Mouse (Mus musculus): Measurements from ENCODE around the gene Eml5. TPM values are rescaled to one million over a fixed set of nuclear protein-coding genes. Genes with fewer than 3 reads are reported as not detected.

Eml5 gene
- polyA plus RNA-seq, 1 experiment from 2014 or later, result 3.3 TPM

DNA sequence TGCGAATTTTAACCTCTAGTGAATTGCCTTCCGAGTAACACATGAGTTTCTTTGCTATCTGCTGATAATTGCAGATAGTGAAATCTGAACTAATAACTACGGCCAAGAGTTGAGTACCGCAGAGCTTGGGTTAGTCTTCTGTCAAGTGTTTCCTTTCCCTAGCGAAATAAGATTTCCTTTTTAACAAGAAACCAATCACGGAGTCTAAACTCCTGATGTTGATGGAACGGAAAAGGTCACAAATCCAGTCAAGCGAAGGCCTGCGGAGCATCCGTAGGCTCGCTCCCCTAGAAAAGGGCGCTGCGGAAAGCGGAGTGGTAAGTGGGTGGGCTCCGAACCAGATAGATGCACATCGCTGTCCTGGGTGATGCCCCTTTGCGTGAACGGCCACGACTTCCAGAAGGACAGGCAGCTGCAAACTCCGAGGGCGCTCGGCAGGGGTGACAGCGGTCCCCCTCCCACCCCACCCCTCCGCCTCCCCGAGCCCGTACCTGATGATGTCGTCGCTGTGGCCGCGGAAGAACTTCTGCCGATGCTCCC lies 873 bp downstream of the Eml5 start:
- Histone ChIP-seq H3K27ac (replicated peaks; ENCODE audit: low read depth, low read length) (no peak overlapping the region), H3K4me2 (ENCODE audit: low read depth, low read length) (peak overlapping the region; percentile 90), H3K4me1 (ENCODE audit: control insufficient read depth, insufficient read depth, low read length) (no peaks in the 10 kb centered on the region), H3K9ac (replicated peaks; ENCODE audit: low read length) (peak overlapping the region; percentile 65), H3K36me3 (replicated peaks; ENCODE audit: control insufficient read depth, insufficient read depth, low read depth, low read length) (no peaks in the 10 kb centered on the region), H3K27me3 (ENCODE audit: control insufficient read depth, insufficient read depth, low read length) (no peaks in the 10 kb centered on the region; the same call in none of the 2 replicates), H3K9me3 (replicated peaks; ENCODE audit: control insufficient read depth, low read length) (no peaks in the 10 kb centered on the region), H3K4me3 (ENCODE audit: low read depth, low read length) (peak overlapping the region; percentile 73)
- DNase-seq (ENCODE audit: low spot score), result peak; percentile 30
- 3% methylated on average over 31 of the region's 31 CpGs for WGBS
- ATAC-seq (replicated peaks; ENCODE audit: insufficient number of reproducible peaks, low FRiP score, low TSS enrichment, low read depth), result no peak

DNA sequence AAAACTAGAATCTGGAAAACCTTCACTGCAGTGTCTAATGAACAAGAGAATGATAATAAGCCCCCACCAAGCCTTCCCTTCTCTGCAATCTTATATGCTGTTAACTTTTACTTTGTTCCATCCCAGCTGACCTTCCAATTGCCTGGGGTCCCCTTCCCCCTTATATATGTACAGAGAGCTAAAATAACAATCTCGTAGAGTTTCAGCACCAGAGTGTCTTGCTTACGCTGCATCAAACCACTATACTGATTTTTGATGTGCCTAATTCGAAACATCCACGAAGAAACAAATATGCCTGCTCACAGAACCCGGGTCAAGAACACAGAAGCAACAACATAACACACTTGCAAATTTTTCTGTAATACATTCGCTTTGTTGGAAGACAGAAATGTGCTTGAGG lies 1.6 kb downstream of the Eml5 start:
- no peaks in the 10 kb centered on the region for H3K9me3 ChIP-seq (replicated peaks; ENCODE audit: control insufficient read depth, low read length)
- H3K36me3 ChIP-seq (replicated peaks; ENCODE audit: control insufficient read depth, insufficient read depth, low read depth, low read length), result no peaks in the 10 kb centered on the region
- DNase-seq (ENCODE audit: low spot score), result no peak
- no peak for ATAC-seq (replicated peaks; ENCODE audit: insufficient number of reproducible peaks, low FRiP score, low TSS enrichment, low read depth)
- no peaks in the 10 kb centered on the region for H3K4me1 ChIP-seq (ENCODE audit: control insufficient read depth, insufficient read depth, low read length)
- 57% methylated on average over 6 of the region's 6 CpGs for WGBS
- no peak overlapping the region for H3K4me3 ChIP-seq (ENCODE audit: low read depth, low read length)
- no peak overlapping the region for H3K4me2 ChIP-seq (ENCODE audit: low read depth, low read length)
- H3K9ac ChIP-seq (replicated peaks; ENCODE audit: low read length), result no peak overlapping the region
- H3K27me3 ChIP-seq (ENCODE audit: control insufficient read depth, insufficient read depth, low read length), result no peaks in the 10 kb centered on the region; the same call in none of the 2 replicates
- H3K27ac ChIP-seq (replicated peaks; ENCODE audit: low read depth, low read length), result no peak overlapping the region

DNA sequence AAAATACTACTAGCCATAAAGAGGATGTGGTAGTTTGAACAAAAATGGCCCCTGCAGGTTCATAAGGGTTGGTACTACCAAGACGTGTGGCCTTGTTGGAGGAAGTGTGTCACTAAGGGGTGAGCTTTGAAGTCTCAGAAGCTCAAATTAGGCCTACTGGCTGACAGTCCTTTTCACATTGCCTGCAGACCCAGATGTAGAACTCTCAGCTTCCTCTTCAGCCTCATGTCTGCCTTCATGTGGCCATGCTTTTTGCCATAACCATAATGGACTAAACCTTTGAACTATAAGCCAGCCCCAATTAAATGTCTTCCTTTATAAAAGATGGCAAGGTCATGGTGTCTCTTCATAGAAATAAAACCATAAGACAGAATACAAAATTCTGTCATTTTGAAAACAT lies 4.5 kb downstream of the Eml5 start:
- H3K4me1 ChIP-seq (ENCODE audit: control insufficient read depth, insufficient read depth, low read length), result no peaks in the 10 kb centered on the region
- no peak for ATAC-seq (replicated peaks; ENCODE audit: insufficient number of reproducible peaks, low FRiP score, low TSS enrichment, low read depth)
- H3K9ac ChIP-seq (replicated peaks; ENCODE audit: low read length), result no peak overlapping the region
- no peak for DNase-seq (ENCODE audit: low spot score)
- no peak overlapping the region for H3K27ac ChIP-seq (replicated peaks; ENCODE audit: low read depth, low read length)
- H3K4me2 ChIP-seq (ENCODE audit: low read depth, low read length), result no peak overlapping the region
- no peaks in the 10 kb centered on the region for H3K9me3 ChIP-seq (replicated peaks; ENCODE audit: control insufficient read depth, low read length)
- H3K4me3 ChIP-seq (ENCODE audit: low read depth, low read length), result no peak overlapping the region
- 81% methylated on average over 1 of the region's 1 CpGs for whole genome bisulfite sequencing
- no peaks in the 10 kb centered on the region; the same call in none of the 2 replicates for H3K27me3 ChIP-seq (ENCODE audit: control insufficient read depth, insufficient read depth, low read length)
- H3K36me3 ChIP-seq (replicated peaks; ENCODE audit: control insufficient read depth, insufficient read depth, low read depth, low read length), result no peaks in the 10 kb centered on the region

DNA sequence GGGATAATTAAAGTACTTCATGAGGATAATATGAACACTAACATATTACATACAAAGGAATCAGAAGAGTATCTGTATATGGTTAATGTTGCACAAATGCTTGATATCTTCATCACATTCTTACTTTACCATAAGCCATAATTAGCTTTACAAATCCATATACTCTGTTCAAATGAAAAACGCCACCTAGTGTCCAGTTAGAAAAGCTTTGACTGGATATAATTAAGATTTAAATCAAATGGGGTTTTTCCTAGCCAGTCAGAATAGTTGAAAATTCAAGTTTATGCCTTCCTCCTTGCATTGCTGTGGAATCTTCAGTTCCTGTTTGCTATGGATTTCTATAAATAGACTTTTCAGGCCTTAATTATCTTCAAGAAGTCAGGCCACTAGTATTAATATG lies 16.8 kb downstream of the Eml5 start:
- Histone ChIP-seq H3K4me3 (ENCODE audit: low read depth, low read length) (no peak overlapping the region), H3K9me3 (replicated peaks; ENCODE audit: control insufficient read depth, low read length) (no peaks in the 10 kb centered on the region), H3K4me2 (ENCODE audit: low read depth, low read length) (no peak overlapping the region), H3K4me1 (ENCODE audit: control insufficient read depth, insufficient read depth, low read length) (no peaks in the 10 kb centered on the region), H3K27me3 (ENCODE audit: control insufficient read depth, insufficient read depth, low read length) (no peaks in the 10 kb centered on the region), H3K36me3 (replicated peaks; ENCODE audit: control insufficient read depth, insufficient read depth, low read depth, low read length) (no peaks in the 10 kb centered on the region), H3K9ac (replicated peaks; ENCODE audit: low read length) (no peak overlapping the region), H3K27ac (replicated peaks; ENCODE audit: low read depth, low read length) (no peak overlapping the region)
- ATAC-seq (replicated peaks; ENCODE audit: insufficient number of reproducible peaks, low FRiP score, low TSS enrichment, low read depth) (no peak), DNase-seq (ENCODE audit: low spot score) (peak; percentile 76)
- WGBS, result 2% methylated on average over 1 of the region's 1 CpGs

DNA sequence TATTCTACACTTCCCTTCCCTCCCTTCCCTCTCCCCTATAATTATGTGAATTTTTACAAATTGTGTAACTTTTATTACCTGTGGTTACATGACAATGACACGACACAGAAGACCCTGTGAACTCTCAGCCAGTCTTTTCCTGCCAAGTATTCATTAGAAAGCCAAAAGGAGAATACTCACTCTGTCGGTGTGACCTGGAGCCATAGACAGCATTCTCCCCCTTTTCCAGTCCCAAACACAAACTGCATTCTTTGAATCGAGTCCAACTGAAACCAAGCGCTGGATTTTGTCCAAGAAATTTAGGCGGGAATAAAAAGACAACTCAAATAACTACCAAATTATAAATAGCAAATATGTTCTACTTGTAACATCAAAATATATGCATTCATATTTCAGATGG lies 19.5 kb downstream of the Eml5 start:
- Histone ChIP-seq H3K4me2 (ENCODE audit: low read depth, low read length) (no peak overlapping the region), H3K4me3 (ENCODE audit: low read depth, low read length) (no peak overlapping the region), H3K4me1 (ENCODE audit: control insufficient read depth, insufficient read depth, low read length) (no peaks in the 10 kb centered on the region), H3K27ac (replicated peaks; ENCODE audit: low read depth, low read length) (no peak overlapping the region), H3K9me3 (replicated peaks; ENCODE audit: control insufficient read depth, low read length) (no peaks in the 10 kb centered on the region), H3K9ac (replicated peaks; ENCODE audit: low read length) (no peak overlapping the region), H3K27me3 (ENCODE audit: control insufficient read depth, insufficient read depth, low read length) (no peaks in the 10 kb centered on the region), H3K36me3 (replicated peaks; ENCODE audit: control insufficient read depth, insufficient read depth, low read depth, low read length) (no peaks in the 10 kb centered on the region)
- no peak for DNase-seq (ENCODE audit: low spot score)
- 78% methylated on average over 5 of the region's 5 CpGs for WGBS
- ATAC-seq (replicated peaks; ENCODE audit: insufficient number of reproducible peaks, low FRiP score, low TSS enrichment, low read depth), result no peak

DNA sequence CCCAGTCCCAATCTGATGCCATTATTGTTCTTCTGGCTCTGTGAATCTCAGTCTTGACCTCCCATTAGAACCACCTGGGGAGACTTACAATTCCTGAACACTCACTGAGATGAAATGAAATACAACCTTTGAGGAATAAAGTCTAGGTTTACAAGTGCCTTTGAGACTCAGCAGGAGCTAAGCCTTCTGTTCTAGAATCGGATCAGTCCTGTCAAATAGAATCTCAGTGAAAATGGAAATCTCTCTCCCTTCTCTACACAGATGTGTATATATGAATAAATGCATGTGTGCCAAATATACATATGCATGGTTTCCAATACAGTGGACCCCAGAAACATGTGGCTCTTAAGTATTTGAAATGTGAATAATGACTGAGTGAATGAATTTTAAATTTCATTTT lies 22.6 kb downstream of the Eml5 start:
- H3K4me2 ChIP-seq (ENCODE audit: low read depth, low read length), result no peak overlapping the region
- no peaks in the 10 kb centered on the region for H3K36me3 ChIP-seq (replicated peaks; ENCODE audit: control insufficient read depth, insufficient read depth, low read depth, low read length)
- WGBS, result 67% methylated on average over 1 of the region's 1 CpGs
- H3K27ac ChIP-seq (replicated peaks; ENCODE audit: low read depth, low read length), result no peak overlapping the region
- H3K9me3 ChIP-seq (replicated peaks; ENCODE audit: control insufficient read depth, low read length), result no peaks in the 10 kb centered on the region
- no peak overlapping the region for H3K4me3 ChIP-seq (ENCODE audit: low read depth, low read length)
- H3K4me1 ChIP-seq (ENCODE audit: control insufficient read depth, insufficient read depth, low read length), result no peaks in the 10 kb centered on the region
- ATAC-seq (replicated peaks; ENCODE audit: insufficient number of reproducible peaks, low FRiP score, low TSS enrichment, low read depth) (no peak), DNase-seq (ENCODE audit: low spot score) (no peak)
- H3K27me3 ChIP-seq (ENCODE audit: control insufficient read depth, insufficient read depth, low read length), result no peaks in the 10 kb centered on the region
- no peak overlapping the region for H3K9ac ChIP-seq (replicated peaks; ENCODE audit: low read length)

DNA sequence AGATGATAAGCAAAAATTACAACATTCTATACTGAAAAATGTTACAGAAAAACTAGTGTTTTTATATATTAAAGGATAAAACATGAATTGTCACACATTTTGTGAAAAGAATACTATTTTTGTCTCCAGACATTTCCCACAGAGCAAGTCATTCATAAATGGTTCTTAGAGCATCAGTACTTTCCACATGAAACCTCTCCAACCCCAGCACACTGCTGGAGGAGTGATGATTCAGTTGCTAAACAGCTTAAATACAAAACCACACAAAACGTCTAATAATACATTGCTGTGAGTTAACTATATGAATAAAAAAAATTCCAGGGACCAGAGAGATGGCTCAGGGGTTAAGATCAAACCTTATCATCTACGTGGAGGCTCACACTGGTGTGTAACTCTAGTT lies 26.1 kb downstream of the Eml5 start:
- H3K4me1 ChIP-seq (ENCODE audit: control insufficient read depth, insufficient read depth, low read length), result no peaks in the 10 kb centered on the region
- WGBS, result 59% methylated on average over 2 of the region's 2 CpGs
- no peak for ATAC-seq (replicated peaks; ENCODE audit: insufficient number of reproducible peaks, low FRiP score, low TSS enrichment, low read depth)
- H3K27ac ChIP-seq (replicated peaks; ENCODE audit: low read depth, low read length), result no peak overlapping the region
- no peak overlapping the region for H3K4me2 ChIP-seq (ENCODE audit: low read depth, low read length)
- no peak overlapping the region for H3K9ac ChIP-seq (replicated peaks; ENCODE audit: low read length)
- no peaks in the 10 kb centered on the region for H3K27me3 ChIP-seq (ENCODE audit: control insufficient read depth, insufficient read depth, low read length)
- no peak for DNase-seq (ENCODE audit: low spot score)
- H3K9me3 ChIP-seq (replicated peaks; ENCODE audit: control insufficient read depth, low read length), result no peaks in the 10 kb centered on the region
- no peak overlapping the region for H3K4me3 ChIP-seq (ENCODE audit: low read depth, low read length)
- no peaks in the 10 kb centered on the region for H3K36me3 ChIP-seq (replicated peaks; ENCODE audit: control insufficient read depth, insufficient read depth, low read depth, low read length)

DNA sequence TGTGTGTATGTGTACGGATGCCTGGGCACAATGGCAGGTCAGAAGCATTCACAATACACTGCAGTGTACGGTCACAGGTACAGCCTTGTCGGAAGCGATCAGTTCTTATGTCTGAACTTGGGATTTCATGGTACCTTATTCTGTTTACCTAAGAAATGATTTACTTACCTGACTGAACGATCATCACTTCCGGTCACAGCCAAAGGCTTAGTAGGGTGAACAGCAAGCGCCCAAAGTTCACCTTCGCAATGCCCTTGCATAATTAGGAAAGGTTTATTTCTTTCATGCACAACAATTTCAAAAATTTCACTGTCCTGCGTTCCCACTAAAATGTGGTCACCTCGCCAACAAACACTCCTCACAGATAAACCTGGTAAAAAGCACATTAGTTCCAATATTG lies 28.4 kb downstream of the Eml5 start:
- Histone ChIP-seq H3K27ac (replicated peaks; ENCODE audit: low read depth, low read length) (no peak overlapping the region), H3K9me3 (replicated peaks; ENCODE audit: control insufficient read depth, low read length) (no peaks in the 10 kb centered on the region), H3K4me3 (ENCODE audit: low read depth, low read length) (no peak overlapping the region), H3K27me3 (ENCODE audit: control insufficient read depth, insufficient read depth, low read length) (no peaks in the 10 kb centered on the region), H3K9ac (replicated peaks; ENCODE audit: low read length) (no peak overlapping the region), H3K4me2 (ENCODE audit: low read depth, low read length) (no peak overlapping the region), H3K4me1 (ENCODE audit: control insufficient read depth, insufficient read depth, low read length) (no peaks in the 10 kb centered on the region), H3K36me3 (replicated peaks; ENCODE audit: control insufficient read depth, insufficient read depth, low read depth, low read length) (no peaks in the 10 kb centered on the region)
- DNase-seq (ENCODE audit: low spot score), result no peak
- WGBS, result 89% methylated on average over 10 of the region's 10 CpGs
- ATAC-seq (replicated peaks; ENCODE audit: insufficient number of reproducible peaks, low FRiP score, low TSS enrichment, low read depth), result no peak
